Mouse (Mus musculus) urinary bladder, adult 2 months (tissue): Measurements from ENCODE around the gene Pde2a. TPM values are rescaled to one million over a fixed set of nuclear protein-coding genes. Genes with fewer than 3 reads are reported as not detected.
"Not testable (repeated sequence)": the region's sequence is repeated elsewhere in the genome, so short reads cannot be mapped to it uniquely, and the experiment has no call there.

ENCODE experiments used
- DNase-seq: peaks from one replicate; pipeline ENCODE4 v3.0.0; 2022; ENCODE audit warnings: low spot score
- polyA plus RNA-seq: library from polyadenylated mRNA; depleted of rRNA; stranded (reverse); fragments of >200 nt; gene quantifications from 2 replicates; pipeline ENCODE4 v1.2.3, GENCODE M21; 2012

Gene Pde2a
- polyA plus RNA-seq, 1 experiment = 30.4 TPM

GRCm38 (mm10) chr7:101513655-101514054, 92.2 kb downstream of the Pde2a start:
- DNase-seq = no peak

GRCm38 (mm10) chr7:101514768-101515167, 93.3 kb downstream of the Pde2a start:
- no peak for DNase-seq

GRCm38 (mm10) chr7:101515295-101515694, 93.8 kb downstream of the Pde2a start:
- DNase-seq = no peak

GRCm38 (mm10) chr7:101516460-101516859, 95.0 kb downstream of the Pde2a start:
- no peak for DNase-seq

- no peak for DNase-seq
Observed at GRCm38 (mm10) chr7:101521696-101522095, 100.2 kb downstream of the Pde2a start.

GRCm38 (mm10) chr7:101523205-101523604, 101.7 kb downstream of the Pde2a start:
- no peak for DNase-seq

GRCm38 (mm10) chr7:101526484-101526883, 105.0 kb downstream of the Pde2a start:
- DNase-seq = no peak

- DNase-seq = no peak
Observed at GRCm38 (mm10) chr7:101534428-101534827, 112.9 kb downstream of the Pde2a start.

- DNase-seq = no peak
Observed at GRCm38 (mm10) chr7:101535102-101535501, 113.6 kb downstream of the Pde2a start.

- DNase-seq = no peak
Observed at GRCm38 (mm10) chr7:101535517-101535916, 114.0 kb downstream of the Pde2a start.

GRCm38 (mm10) chr7:101537541-101537940, 116.0 kb downstream of the Pde2a start:
- no peak for DNase-seq

- DNase-seq = no peak
Observed at GRCm38 (mm10) chr7:101538141-101538933, 116.8 kb downstream of the Pde2a start.

- no peak for DNase-seq
Observed at GRCm38 (mm10) chr7:101539774-101540173, 118.3 kb downstream of the Pde2a start.

GRCm38 (mm10) chr7:101540684-101541083, 119.2 kb downstream of the Pde2a start:
- no peak for DNase-seq

GRCm38 (mm10) chr7:101541132-101541531, 119.6 kb downstream of the Pde2a start:
- no peak for DNase-seq

GRCm38 (mm10) chr7:101541734-101542133, 120.2 kb downstream of the Pde2a start:
- DNase-seq = no peak

GRCm38 (mm10) chr7:101547651-101548050, 126.2 kb downstream of the Pde2a start:
- DNase-seq = no peak

GRCm38 (mm10) chr7:101549266-101549665, 127.8 kb downstream of the Pde2a start:
- DNase-seq = no peak

- DNase-seq = no peak
Observed at GRCm38 (mm10) chr7:101550686-101551485, 129.4 kb downstream of the Pde2a start.

- no peak for DNase-seq
Observed at GRCm38 (mm10) chr7:101551530-101551929, 130.0 kb downstream of the Pde2a start.

- not testable (repeated sequence) for DNase-seq
Observed at GRCm38 (mm10) chr7:101555473-101555872, 134.0 kb downstream of the Pde2a start.

GRCm38 (mm10) chr7:101557391-101557790, 135.9 kb downstream of the Pde2a start:
- DNase-seq = no peak

- DNase-seq = not testable (repeated sequence)
Observed at GRCm38 (mm10) chr7:101559393-101559792, 137.9 kb downstream of the Pde2a start.
